Mouse (Mus musculus) ES-E14 (cell line): ENCODE results near the gene Lpp. TPM values are rescaled to one million over a fixed set of nuclear protein-coding genes. Genes with fewer than 3 reads are reported as not detected.
A peak's percentile ranks its signal among the peaks of the same experiment; 100 is the strongest.

ENCODE experiments used
- DNase-seq: peaks from one replicate; pipeline ENCODE4 v3.0.0-alpha.2; 2013; ENCODE audit warnings: low read depth, low spot score
- H3K27ac ChIP-seq: 2 replicates; pipeline ENCODE4 v1.5.1; 2012; ENCODE audit warnings: low read depth, mild to moderate bottlenecking, low read length, moderate library complexity, mixed read lengths; ENCODE audit not compliant: poor library complexity, insufficient read depth, severe bottlenecking
- H3K36me3 ChIP-seq: 2 replicates; pipeline ENCODE4 v1.6.1; 2012; ENCODE audit warnings: mild to moderate bottlenecking, low read length, moderate library complexity, mixed read lengths; ENCODE audit not compliant: control insufficient read depth, poor library complexity, insufficient read depth, severe bottlenecking
- H3K4me1 ChIP-seq, 2 experiments: fragments of 150-350 bp in 1 of 2; sonication (generic) in 1 of 2; 2 replicates each; pipeline ENCODE4 v1.6.1; 2012; ENCODE audit warnings: low read length in 2 of 2, mild to moderate bottlenecking in 1 of 2, mixed read lengths in 1 of 2; ENCODE audit not compliant: control insufficient read depth in 2 of 2, insufficient read depth in 2 of 2, poor library complexity in 1 of 2
- H3K4me3 ChIP-seq, 2 experiments: fragments of 150-350 bp in 1 of 2; sonication (generic) in 1 of 2; 2 replicates each; pipeline ENCODE4 v1.5.1; 2012; ENCODE audit warnings: low read length in 2 of 2, low read depth in 1 of 2, mild to moderate bottlenecking in 1 of 2, mixed read lengths in 1 of 2; ENCODE audit not compliant: insufficient read depth in 1 of 2, poor library complexity in 1 of 2, severe bottlenecking in 1 of 2
- H3K9ac ChIP-seq: 2 replicates; pipeline ENCODE4 v1.6.1; 2012; ENCODE audit warnings: low read depth, mild to moderate bottlenecking, low read length, mixed read lengths; ENCODE audit not compliant: poor library complexity, insufficient read depth, severe bottlenecking
- H3K9me3 ChIP-seq: fragments of 150-350 bp; sonication (generic); 2 replicates; pipeline ENCODE4 v1.6.1; 2012; ENCODE audit warnings: low read depth, mild to moderate bottlenecking, low read length; ENCODE audit not compliant: control insufficient read depth, insufficient read depth
- CHD2 ChIP-seq: IDR thresholded peaks from 2 replicates; pipeline ENCODE4 v1.6.1; 2014; ENCODE audit warnings: mild to moderate bottlenecking, low read depth, low read length, inconsistent platforms
- HCFC1 ChIP-seq: IDR thresholded peaks from 2 replicates; pipeline ENCODE4 v1.6.1; 2012; ENCODE audit warnings: low read length, inconsistent platforms, borderline replicate concordance; ENCODE audit not compliant: insufficient read depth
- MAFK ChIP-seq: IDR thresholded peaks from 2 replicates; pipeline ENCODE4 v1.6.1; 2014; ENCODE audit warnings: mild to moderate bottlenecking, low read depth, low read length, inconsistent platforms; ENCODE audit not compliant: insufficient read depth
- ZC3H11A ChIP-seq: IDR thresholded peaks from 2 replicates; pipeline ENCODE4 v1.6.1; 2012; ENCODE audit warnings: low read depth, mild to moderate bottlenecking, inconsistent platforms, low read length, borderline replicate concordance
- ZNF384 ChIP-seq: IDR thresholded peaks from 2 replicates; pipeline ENCODE4 v1.6.1; 2012; ENCODE audit warnings: low read depth, low read length, inconsistent platforms
- in situ Hi-C, 2 experiments: fragments of 600-800 bp; cut with MboI; formaldehyde crosslinking; loops; one replicate each; pipeline ENCODE4 v1.15.1; 2025; ENCODE audit warnings: low sequenced_read_pairs in 2 of 2, inconsistent platforms in 1 of 2; ENCODE audit not compliant: unreplicated experiment in 2 of 2
- total RNA-seq: library from RNA; depleted of rRNA; stranded (reverse); fragments of 300-350 nt; gene quantifications from 2 replicates; pipeline ENCODE4 v1.2.3, GENCODE M21; 2012

The Lpp gene
- total RNA-seq, 1 experiment, result 31.4 TPM

- no peaks in the 10 kb centered on the region for H3K9me3 ChIP-seq
- no peak for DNase-seq
- peaks cover 0 to 14% of the 10 kb centered on the region in 2 experiments; a peak in 3 of 4 replicates for H3K4me1 ChIP-seq
- TF ChIP-seq ZC3H11A, result no peak
- no peak for TF ChIP-seq CHD2
- TF ChIP-seq HCFC1, result no peak
- no peak for TF ChIP-seq MAFK
- TF ChIP-seq ZNF384, result no peak
- no peak overlapping the region for H3K4me3 ChIP-seq
- in situ Hi-C loops, result no loop called here
- no peaks in the 10 kb centered on the region for H3K36me3 ChIP-seq
- H3K9ac ChIP-seq, result no peak overlapping the region
- H3K27ac ChIP-seq, result no peak overlapping the region
These were observed 119.9 kb downstream of the Lpp start for GRCm38 (mm10) chr16:24513228-24513627.

DNA sequence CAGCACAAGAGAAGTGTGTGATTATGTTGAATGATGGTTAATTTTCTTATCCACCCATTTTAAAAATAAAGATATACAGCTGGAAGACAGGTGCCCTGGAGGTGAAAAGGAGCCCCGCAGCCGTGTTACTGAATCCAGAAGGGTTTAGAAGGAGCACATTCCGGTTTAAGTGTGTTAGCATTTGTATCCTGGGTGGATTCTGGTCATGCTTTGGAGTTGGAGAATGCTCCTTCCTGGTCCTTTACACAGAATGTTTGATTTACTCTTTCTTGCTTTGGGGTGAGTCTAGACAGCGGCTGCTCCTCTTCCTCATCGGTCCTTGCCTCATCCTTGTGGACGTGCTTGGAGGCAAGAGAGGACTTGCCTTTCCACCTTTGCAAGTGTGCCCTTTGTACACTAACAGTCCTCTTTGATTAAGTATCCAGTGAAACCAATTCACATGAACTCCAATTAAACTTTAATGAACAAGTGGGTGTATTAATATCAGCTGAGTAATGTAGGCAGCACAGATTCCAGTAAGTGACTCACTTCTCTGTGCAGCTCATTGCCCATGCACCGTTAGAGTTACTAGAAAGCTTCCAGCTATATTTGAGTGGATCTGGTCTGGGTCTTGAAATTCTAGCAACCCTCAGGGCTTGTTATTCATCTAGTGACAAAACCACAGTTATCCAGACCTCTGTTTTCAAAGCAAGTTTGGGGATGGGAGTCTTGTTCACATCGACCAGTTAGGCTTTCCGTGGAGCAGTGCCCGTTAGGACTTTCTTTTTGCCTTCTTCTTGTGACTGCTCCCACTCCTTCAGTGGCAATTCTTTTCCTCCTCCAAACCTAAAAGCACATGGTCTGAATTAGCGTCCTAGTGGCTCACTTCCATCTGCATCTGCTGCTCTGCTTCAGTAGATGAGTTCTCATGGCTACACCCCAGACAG lies 121.8 kb downstream of the Lpp start:
- peaks cover 2 to 17% of the 10 kb centered on the region in 2 experiments; a peak in 3 of 4 replicates for H3K4me1 ChIP-seq
- H3K27ac ChIP-seq, result no peak overlapping the region
- H3K36me3 ChIP-seq, result no peaks in the 10 kb centered on the region
- in situ Hi-C loops, result no loop called here
- no peak for TF ChIP-seq ZC3H11A
- TF ChIP-seq HCFC1, result no peak
- TF ChIP-seq MAFK, result no peak
- TF ChIP-seq ZNF384, result no peak
- TF ChIP-seq CHD2, result no peak
- DNase-seq, result no peak
- no peak overlapping the region for H3K4me3 ChIP-seq
- no peak overlapping the region for H3K9ac ChIP-seq
- H3K9me3 ChIP-seq, result no peaks in the 10 kb centered on the region

- Histone ChIP-seq H3K9me3 (no peaks in the 10 kb centered on the region), H3K27ac (no peak overlapping the region), H3K4me1 (peaks cover 2 to 17% of the 10 kb centered on the region in 2 experiments; a peak in 3 of 4 replicates), H3K9ac (no peak overlapping the region), H3K36me3 (no peaks in the 10 kb centered on the region), H3K4me3 (no peak overlapping the region)
- TF ChIP-seq HCFC1 (no peak), MAFK (no peak), CHD2 (no peak), ZC3H11A (no peak), ZNF384 (no peak)
- in situ Hi-C loops, result no loop called here
- DNase-seq, result no peak
These were observed 123.7 kb downstream of the Lpp start for GRCm38 (mm10) chr16:24516993-24517392.

- Histone ChIP-seq H3K9ac (no peak overlapping the region; the same call in 1 of the 2 replicates), H3K9me3 (no peaks in the 10 kb centered on the region), H3K27ac (no peak overlapping the region), H3K4me3 (no peak overlapping the region), H3K4me1 (peaks cover 2 to 17% of the 10 kb centered on the region in 2 experiments; a peak in 3 of 4 replicates), H3K36me3 (no peaks in the 10 kb centered on the region)
- in situ Hi-C loops, result no loop called here
- DNase-seq, result peak; percentile 42
- no peak for TF ChIP-seq CHD2
- TF ChIP-seq ZNF384, result no peak
- no peak for TF ChIP-seq MAFK
- no peak for TF ChIP-seq HCFC1
- TF ChIP-seq ZC3H11A, result no peak
These were observed 124.3 kb downstream of the Lpp start for GRCm38 (mm10) chr16:24517501-24518042.
